Mouse (Mus musculus) hematopoietic stem cell, adult 5-6 weeks (primary cell): Measurements from ENCODE around the gene Bag6. TPM values are rescaled to one million over a fixed set of nuclear protein-coding genes. Genes with fewer than 3 reads are reported as not detected.

Source experiments
- ATAC-seq, 2 experiments: fragments of 125-278 bp in 1 of 2; replicated peaks in 1 of 2; 2 replicates each; pipeline ENCODE4 v1.8.0; 2016 to 2017; ENCODE audit warnings: inconsistent platforms in 2 of 2, mild to moderate bottlenecking in 2 of 2, moderate number of reproducible peaks in 2 of 2, low read depth in 1 of 2, moderate TSS enrichment in 1 of 2; ENCODE audit not compliant: low FRiP score in 2 of 2, poor library complexity in 2 of 2, severe bottlenecking in 2 of 2, insufficient read depth in 1 of 2, low TSS enrichment in 1 of 2
- total RNA-seq: library from RNA; stranded (forward); fragments of 172-1452, 232-1000 nt; gene quantifications from 2 replicates; pipeline ENCODE4 v1.2.3, GENCODE M21; 2017

The Bag6 gene
- total RNA-seq, 1 experiment from 2014 or later: 109 TPM

DNA sequence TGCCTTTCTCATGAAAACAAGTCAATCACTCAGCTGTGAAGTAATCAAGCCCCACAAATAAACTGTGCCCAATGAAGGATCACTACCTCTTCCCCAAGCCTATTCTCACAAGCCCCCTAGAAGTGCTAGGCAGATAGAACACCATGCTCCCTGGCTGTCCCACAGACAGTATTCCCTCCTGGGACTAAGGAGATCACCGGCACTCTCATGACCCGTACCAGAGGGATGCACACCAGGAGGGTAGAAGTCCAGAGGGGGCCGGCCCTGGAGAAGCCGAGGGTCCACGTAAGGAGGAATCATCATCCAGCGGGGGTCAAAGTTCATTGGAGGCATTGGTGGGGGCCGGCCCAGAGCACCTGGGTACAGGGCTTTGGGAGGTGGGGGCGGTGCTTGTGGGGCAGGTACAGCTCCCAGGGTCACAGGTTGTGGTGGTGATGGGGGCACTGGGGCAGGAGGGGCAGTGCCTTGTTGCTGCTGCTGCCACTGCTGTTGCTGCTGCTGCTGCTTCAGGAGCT, 22.7 kb downstream of the Bag6 start:
- no peak for ATAC-seq

DNA sequence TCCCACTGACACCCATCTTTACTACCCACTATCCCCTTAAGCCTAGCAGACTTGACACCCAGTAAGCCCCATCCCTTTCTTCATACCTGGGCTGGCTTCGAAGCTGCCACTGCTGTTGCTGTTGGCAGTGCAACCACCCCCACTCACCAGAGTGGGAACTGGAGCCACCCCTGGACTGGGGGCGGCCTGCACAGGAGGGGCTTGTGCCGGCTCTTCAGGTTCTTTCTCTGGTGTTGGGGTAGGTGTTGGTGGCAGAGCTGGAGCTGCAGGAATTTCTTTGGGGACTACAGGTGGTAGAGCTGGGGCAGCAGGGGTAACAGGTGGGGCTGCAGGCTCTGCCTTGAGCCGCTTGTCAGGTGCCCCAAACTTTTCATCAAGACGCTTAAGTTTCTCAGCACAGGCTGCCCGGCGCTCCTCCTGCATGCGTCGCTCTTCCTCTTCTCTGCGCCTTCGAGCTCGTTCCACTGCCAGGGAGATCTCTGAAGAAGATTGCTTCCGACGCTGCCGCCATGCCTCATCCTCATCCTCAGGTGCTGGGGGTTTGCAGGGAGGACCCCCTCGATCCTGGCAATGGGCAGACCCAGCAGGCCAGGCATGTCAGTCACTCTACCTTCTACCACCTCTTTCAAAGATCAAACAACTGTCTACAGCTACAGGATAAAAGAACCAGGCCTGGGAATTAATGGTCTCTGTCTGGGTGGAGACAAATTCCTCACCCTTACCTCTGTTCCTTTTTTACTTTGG, 24.0 kb downstream of the Bag6 start:
- no peak for ATAC-seq

DNA sequence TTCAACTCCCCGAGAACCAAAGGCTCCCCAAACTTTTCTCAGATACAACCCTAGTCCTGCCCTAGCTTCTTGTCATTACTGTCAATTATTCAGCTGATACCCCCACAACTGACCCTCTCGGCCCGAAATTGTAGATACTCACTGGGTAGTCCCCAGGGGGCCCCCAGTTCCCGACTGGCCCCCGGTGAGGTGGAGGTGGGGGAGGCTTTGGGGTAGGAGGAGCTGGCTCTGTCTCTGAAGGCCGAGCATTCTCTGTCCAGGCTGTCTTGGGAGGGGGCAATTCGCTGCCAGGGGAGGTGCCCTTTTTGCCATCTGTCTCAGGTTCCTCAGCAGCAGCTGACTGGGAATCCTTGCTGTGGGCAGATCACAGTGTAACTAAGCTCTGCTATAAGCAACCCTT, 24.7 kb downstream of the Bag6 start:
- no peak for ATAC-seq

DNA sequence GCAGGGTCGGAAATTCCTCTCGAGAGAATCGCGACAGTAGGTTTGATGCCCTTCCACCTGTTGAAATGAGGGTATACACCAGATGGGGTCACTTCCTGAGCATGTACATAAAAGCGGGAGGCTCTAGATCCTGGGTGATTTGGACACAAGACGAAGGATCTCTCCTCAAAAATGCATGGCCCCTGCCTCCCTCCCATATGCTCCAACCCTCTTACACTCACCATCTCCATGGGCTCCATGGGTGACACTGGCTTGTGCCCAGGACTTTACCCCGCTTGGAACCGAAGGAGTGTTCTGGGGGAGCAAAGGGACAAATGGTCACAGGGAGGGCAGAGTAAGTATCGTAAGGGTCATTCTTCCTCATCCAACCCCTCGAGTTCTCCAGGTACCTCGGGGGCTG, 26.4 kb downstream of the Bag6 start:
- ATAC-seq: no peak

DNA sequence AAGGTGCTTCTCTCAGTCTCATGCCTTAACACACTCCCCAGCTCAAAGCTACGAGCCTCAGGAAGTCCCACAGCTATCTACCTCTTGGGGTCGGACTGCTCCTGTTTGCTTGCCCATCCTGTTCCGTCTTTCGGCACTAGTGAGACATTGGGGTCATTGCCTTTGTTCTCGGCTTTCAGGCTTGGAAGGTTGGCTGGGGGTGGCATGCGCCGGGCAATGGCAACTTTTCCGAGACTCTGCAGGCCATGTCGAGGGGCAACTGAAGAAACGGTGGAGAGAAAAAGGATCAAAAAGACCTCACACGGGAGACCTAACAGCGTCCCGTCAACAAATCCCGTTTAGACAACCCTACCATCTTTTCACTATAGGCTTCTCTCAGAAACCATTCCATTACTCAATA, 27.1 kb downstream of the Bag6 start:
- ATAC-seq: no peak

DNA sequence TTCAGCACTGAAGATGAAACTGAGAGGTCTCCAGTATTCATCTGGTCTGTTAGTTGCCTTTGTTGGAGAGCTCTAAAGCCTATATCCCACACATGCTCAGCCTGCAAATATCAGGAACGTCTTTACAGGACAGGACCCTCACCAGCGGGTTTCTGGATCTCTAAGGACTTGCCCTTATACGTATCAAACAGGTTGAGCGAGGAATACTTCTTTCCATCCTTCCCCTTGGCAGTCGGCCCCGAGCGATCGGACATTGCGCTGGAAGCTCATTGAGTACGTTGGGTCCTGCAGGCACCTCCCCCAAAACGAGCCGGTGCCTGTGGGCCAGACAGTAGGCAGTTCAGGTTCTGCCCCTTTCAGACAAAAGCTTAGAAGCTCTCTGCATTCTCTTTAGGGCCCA, 27.8 kb downstream of the Bag6 start:
- no peak for ATAC-seq

DNA sequence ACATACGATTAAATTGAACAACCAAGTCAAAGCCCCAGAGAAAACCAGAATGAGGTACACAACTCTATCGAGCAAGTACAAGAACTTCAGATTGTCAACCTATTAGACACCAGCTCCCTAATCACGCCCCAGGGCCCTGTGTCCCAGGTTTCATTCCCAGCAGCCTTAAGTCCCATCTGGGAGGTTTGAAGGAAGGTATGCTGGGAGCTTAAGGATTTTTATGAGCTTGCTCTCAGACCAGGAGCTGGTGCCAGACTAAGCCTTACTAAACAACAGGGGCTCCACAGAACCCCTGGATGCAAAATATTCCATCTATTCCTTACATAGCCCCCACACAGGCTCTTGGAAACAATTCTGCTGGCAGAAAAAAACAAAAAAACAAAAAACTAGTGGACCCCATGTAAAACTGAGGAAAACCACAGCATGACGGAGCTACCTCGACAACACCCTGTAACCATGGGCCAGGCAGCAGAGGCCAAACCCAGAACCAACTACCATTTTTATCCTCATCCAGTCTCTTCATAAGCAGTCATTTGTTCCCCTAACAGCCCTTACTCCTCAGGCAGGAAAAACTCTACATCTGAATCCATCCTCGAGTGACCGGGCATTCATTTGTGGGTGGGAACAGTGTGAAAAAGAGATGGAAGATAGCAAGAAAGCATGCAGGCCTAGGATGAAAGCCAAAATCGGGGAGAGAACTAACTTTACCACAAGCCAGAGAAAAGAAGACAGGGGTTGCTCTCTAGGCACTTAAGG, 28.5 kb downstream of the Bag6 start:
- ATAC-seq: no peak

DNA sequence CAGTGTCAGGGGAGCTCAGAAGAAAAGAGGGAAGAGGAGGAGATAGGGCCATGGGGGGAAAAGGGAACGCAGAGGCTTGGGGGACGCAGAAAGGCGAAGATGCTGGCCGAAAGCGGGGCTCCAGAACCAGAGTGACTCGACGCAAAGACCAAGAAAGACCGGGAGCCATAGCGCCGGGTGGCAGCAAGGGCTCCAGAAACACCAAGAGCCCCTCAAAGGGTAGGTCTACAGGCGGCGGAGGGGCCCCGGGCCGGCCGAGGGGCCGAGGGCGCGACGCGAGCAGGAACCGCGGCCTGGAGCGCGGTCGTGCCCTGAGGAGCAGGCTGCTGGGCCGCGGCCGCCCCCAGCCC, 29.2 kb downstream of the Bag6 start:
- ATAC-seq: no peak

DNA sequence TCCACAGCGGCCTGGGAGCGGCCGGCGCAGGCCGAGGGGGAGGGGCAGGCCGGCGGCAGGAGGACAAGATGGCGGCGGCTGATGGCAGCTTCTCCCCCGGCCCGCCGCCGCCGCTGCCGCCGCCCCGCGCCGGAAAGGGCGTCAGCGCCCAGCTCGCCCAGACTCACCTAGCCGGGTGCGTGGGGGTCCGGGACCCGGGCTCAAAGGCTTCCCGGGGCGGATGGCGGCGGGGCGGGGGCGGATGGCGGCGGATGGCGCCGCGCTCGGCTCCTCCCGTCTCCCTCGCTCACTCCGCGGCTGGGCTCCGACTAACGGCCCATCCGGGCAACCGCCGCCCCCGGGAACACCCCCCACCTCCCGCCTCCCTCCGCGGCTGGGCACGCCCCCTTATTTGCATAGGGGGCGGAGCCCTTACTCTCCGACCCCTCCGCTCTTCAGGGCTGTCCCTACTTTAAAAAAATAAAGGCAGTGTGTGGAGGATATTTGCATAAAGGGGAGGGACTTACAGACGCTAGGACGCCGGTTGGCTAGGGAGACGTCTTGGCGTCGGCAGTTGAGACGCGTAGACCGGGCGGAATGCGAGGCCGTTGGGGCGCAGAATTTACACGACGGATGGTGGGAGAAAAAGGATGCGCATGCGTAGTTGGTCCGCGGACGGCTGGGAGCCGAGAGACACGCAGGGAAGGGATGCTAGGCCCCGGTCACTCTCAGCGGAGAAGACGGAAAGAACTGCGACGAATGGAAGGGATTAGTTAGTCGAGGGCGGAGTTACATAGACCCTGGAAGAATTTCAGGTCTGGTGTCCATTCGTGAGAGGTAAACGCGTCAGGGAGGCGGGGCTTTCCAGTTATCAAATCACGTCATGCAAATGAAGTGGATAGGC, 29.8 kb downstream of the Bag6 start, which contains the start of gene Prrc2a:
Gene Prrc2a (minus strand): TSS at position 330 of the 883 bp plus-strand sequence.
- ATAC-seq: peak; percentile 93

DNA sequence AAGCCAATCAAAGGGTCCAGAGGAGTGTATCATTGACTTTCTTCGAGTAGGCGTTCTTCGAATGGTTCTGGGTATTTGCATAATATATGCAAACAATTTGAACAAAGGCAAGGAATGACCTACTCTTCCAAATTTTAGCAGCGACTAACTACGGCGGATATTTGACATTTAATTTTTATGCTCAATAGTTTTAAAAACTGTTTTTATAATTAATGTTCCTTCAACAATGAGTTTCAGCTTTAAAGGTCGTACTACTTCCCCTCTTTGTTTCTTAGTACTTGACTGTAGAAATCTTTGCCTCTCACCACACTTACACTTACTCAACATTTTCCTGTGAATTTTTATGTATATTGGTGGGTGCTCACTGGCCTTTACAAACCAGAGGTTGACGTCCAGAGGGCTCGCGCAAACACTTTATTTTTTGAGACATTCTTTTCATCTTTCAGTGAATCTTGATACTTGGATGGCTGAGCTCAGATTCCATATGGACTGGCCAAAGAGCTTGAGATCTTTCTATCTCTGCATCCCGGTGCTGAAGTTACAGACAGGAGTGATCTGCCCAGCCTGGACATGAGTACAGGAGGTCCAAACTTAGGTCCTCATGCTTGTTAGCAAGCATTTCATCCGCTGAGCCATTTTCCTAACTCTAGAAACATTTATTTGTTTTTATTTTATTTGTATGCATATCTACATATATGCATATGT, 30.6 kb downstream of the Bag6 start:
- no peak for ATAC-seq

DNA sequence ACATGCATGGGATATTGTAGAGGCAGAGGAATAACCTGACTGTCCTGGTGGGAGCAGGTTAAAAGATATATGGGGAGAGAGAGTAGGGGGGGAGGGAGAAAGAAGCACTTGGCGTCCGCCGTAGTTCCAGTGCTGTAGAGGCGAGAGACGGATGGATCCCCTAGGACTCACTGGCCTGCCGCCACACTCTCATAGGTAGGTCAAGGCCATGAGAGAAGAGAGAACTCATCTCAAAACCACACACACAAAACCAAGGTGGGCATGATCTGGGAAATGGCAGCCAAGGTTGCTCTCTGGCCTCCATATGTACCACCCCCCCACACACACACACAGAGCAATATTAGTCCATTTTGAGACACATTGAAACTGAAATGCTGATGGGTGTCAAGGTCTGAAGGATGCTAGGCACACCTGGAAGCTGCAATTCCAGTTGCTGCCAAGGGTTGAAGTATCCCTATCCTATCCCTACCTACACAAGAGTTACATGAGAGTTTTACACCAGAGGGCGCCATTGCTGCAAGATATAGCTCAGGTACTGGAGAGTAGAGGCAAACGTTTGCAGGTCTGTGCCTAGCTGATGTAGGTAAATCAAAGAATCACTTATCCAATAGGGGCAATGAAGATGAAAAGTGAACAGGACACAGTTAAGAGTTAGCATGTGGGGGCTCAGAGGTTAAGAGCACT, 31.5 kb downstream of the Bag6 start:
- ATAC-seq: no peak

DNA sequence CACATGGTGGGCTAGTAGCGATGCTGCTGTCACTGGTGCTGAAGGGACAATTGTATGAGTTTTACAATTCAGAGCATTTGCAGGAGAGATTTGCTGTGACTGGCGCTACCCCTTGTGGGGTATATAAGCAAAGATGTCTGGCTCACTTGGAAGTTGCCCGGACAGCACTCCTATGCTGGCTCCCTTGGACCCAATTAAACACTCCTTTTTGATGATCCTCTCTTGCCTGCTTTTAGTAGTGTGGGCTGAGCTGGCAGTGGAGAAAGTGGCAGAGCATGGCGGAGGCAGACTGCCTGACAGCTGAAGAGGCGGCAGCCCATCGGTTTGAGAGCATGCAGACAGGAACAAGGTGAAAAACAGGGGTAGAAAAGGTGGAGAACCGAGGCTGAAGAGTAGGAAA, 32.8 kb downstream of the Bag6 start:
- ATAC-seq: no peak

DNA sequence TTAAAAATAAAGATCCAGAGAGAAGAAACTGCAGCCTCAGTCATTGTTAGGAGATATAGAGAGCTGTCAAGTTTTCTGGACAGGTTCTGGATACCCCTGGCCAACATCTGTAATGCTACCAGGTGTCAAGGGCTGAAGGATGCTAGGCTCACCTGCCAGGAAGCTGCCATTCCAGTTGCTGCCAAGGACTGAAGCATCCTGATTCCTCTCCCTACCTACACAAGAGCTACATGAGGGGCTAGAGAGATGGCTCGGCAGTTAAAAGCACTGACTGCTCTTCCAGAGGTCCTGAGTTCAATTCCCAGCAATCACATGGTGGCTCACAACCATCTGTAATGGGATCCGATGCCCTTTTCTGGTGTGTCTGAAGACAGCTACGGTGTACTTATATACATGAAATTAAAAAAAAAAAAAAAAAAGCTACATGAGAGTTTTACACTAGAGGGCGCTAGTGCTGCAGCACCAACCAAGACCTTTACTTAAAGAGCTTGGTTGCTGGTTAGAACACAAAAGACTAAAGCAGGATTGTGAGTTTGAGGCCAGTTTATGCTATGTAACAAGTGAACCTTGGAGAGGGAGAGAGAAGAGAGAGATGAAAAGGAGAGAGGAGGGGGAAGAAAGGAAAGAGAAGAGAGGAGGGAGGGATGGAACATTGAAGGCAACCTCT, 33.7 kb downstream of the Bag6 start:
- no peak for ATAC-seq

DNA sequence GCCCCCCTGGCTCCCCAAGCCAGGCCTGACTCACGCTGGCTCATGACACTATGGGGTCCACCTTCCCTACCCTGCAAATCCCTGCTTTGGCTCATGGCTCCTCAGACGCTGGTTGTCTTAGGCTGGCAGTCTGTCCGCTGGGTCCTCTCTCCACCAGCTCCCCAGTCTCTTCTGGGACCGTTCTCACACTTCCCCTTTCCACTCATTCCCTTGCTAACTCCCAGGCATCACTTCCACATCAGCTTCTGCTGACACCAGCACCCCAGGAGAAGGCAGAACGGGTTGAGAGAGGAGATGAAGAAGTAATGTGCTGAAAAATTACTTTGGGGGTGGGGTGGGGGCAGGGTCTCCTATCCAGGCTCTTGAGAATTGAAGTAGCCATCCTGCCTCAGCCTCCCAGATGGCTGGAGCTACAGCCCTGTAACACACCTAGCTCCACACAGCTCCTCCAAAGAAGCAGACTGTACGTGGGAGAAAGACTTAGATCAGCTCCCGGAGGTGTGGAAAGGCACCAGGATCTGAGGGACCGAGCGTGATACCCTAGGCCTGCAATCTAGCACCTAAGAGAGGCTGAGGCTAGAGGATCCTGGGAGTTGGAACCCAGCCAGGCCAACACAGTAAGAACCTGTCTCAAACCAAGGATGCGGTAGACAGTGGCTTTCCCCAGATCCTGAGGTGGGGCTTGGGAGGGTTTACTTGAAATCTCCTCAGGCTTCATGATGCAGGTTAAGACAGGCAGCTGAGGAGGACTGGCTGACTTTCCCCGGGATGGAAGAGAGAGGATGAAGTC, 37.7 kb downstream of the Bag6 start:
- peak in 1 of 2 experiments; percentile 52; a peak in 1 of 4 replicates for ATAC-seq

DNA sequence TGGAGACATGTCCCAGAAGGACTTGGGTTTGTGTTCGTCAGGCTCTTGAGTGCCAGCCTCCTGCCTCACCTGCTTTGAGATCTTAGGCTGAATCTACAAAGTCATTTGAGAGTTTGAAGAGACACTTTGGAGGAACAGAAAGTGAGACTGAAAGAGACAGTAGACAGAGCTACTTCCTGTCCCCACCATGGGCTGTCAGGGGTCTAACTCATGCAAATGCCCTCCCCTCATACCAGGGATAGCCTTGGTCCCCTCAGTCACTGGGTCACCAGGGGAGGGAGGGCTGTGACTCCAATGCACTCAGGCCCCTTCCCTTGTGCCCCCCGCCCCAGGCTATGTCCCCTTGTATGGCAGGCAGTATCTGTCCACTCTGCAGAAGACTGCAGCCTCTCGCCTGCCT, 38.4 kb downstream of the Bag6 start:
- no peak for ATAC-seq
